Mouse (Mus musculus): ENCODE measurements at regions not wholly inside any gene's neighbourhood (a gene's known extent, or its start where the extent isn't known, plus 50 kb on each side); places are given as distances from the start of the nearest gene placed in this dataset.
"Not testable (repeated sequence)": the region's sequence is repeated elsewhere in the genome, so short reads cannot be mapped to it uniquely, and the experiment has no call there.

- Histone ChIP-seq H3K4me3 (replicated peaks; ENCODE audit: extremely low read depth, low read depth, low read length) (no peak overlapping the region), H3K4me1 (ENCODE audit: control insufficient read depth, insufficient read depth, low read length) (no peaks in the 10 kb centered on the region)
- TF ChIP-seq POLR2A (IDR thresholded peaks at IDR 0.05; ENCODE audit: borderline replicate concordance, extremely low read depth, low read depth, low read length) (no peak), CTCF (IDR thresholded peaks at IDR 0.05; ENCODE audit: insufficient read depth, low read length) (no peak)
- DNase-seq, result no peak
Observed at GRCm38 (mm10) chr6:70160442-70160841, 631.6 kb downstream of the Rpia start.

- not testable (repeated sequence) for DNase-seq; H3K4me1 ChIP-seq (ENCODE audit: control insufficient read depth, insufficient read depth, low read length); H3K4me3 ChIP-seq (replicated peaks; ENCODE audit: extremely low read depth, low read depth, low read length)
Observed at GRCm38 (mm10) chr6:70155771-70156170, 636.3 kb downstream of the Rpia start.

- not testable (repeated sequence) for H3K4me3 ChIP-seq (replicated peaks; ENCODE audit: extremely low read depth, low read depth, low read length); H3K4me1 ChIP-seq (ENCODE audit: control insufficient read depth, insufficient read depth, low read length); DNase-seq
- WGBS, result 72% methylated on average over 2 of the region's 2 CpGs
Observed at GRCm38 (mm10) chr6:70151098-70151838, 640.8 kb downstream of the Rpia start.

GRCm38 (mm10) chr6:70146986-70147385, 645.0 kb downstream of the Rpia start:
- no peak for TF ChIP-seq POLR2A (IDR thresholded peaks at IDR 0.05; ENCODE audit: borderline replicate concordance, extremely low read depth, low read depth, low read length)
- TF ChIP-seq CTCF (IDR thresholded peaks at IDR 0.05; ENCODE audit: insufficient read depth, low read length), result peak; percentile 14; the same call in 1 of the 2 replicates
- Histone ChIP-seq H3K4me1 (ENCODE audit: control insufficient read depth, insufficient read depth, low read length) (no peaks in the 10 kb centered on the region), H3K4me3 (replicated peaks; ENCODE audit: extremely low read depth, low read depth, low read length) (no peak overlapping the region)
- DNase-seq, result no peak

- not testable (repeated sequence) for DNase-seq; H3K4me1 ChIP-seq (ENCODE audit: control insufficient read depth, insufficient read depth, low read length); H3K4me3 ChIP-seq (replicated peaks; ENCODE audit: extremely low read depth, low read depth, low read length)
- 67% methylated on average over 4 of the region's 4 CpGs for WGBS
Observed at GRCm38 (mm10) chr6:70143341-70143740, 648.7 kb downstream of the Rpia start.

- Histone ChIP-seq H3K4me3 (replicated peaks; ENCODE audit: extremely low read depth, low read depth, low read length) (no peak overlapping the region), H3K4me1 (ENCODE audit: control insufficient read depth, insufficient read depth, low read length) (no peaks in the 10 kb centered on the region)
- DNase-seq, result no peak
- WGBS, result 50% methylated on average over 1 of the region's 1 CpGs
- no peak for TF ChIP-seq CTCF (IDR thresholded peaks at IDR 0.05; ENCODE audit: insufficient read depth, low read length)
- no peak for TF ChIP-seq POLR2A (IDR thresholded peaks at IDR 0.05; ENCODE audit: borderline replicate concordance, extremely low read depth, low read depth, low read length)
Observed at GRCm38 (mm10) chr6:70116811-70117210, 675.2 kb downstream of the Rpia start.

GRCm38 (mm10) chr6:70111892-70112291, 680.1 kb downstream of the Rpia start:
- Histone ChIP-seq H3K4me1 (ENCODE audit: control insufficient read depth, insufficient read depth, low read length) (no peaks in the 10 kb centered on the region), H3K4me3 (replicated peaks; ENCODE audit: extremely low read depth, low read depth, low read length) (no peak overlapping the region)
- DNase-seq, result no peak
- TF ChIP-seq POLR2A (IDR thresholded peaks at IDR 0.05; ENCODE audit: borderline replicate concordance, extremely low read depth, low read depth, low read length), result no peak
- no peak for TF ChIP-seq CTCF (IDR thresholded peaks at IDR 0.05; ENCODE audit: insufficient read depth, low read length)

GRCm38 (mm10) chr6:70109412-70109811, 682.6 kb downstream of the Rpia start:
- H3K4me3 ChIP-seq (replicated peaks; ENCODE audit: extremely low read depth, low read depth, low read length); H3K4me1 ChIP-seq (ENCODE audit: control insufficient read depth, insufficient read depth, low read length); DNase-seq: not testable (repeated sequence)

GRCm38 (mm10) chr6:70103781-70104180, 688.3 kb downstream of the Rpia start:
- Histone ChIP-seq H3K4me3 (replicated peaks; ENCODE audit: extremely low read depth, low read depth, low read length) (no peak overlapping the region), H3K4me1 (ENCODE audit: control insufficient read depth, insufficient read depth, low read length) (no peaks in the 10 kb centered on the region)
- no peak for DNase-seq
- WGBS, result 44% methylated on average over 4 of the region's 4 CpGs
- no peak for TF ChIP-seq CTCF (IDR thresholded peaks at IDR 0.05; ENCODE audit: insufficient read depth, low read length)
- no peak for TF ChIP-seq POLR2A (IDR thresholded peaks at IDR 0.05; ENCODE audit: borderline replicate concordance, extremely low read depth, low read depth, low read length)

- H3K4me1 ChIP-seq (ENCODE audit: control insufficient read depth, insufficient read depth, low read length); H3K4me3 ChIP-seq (replicated peaks; ENCODE audit: extremely low read depth, low read depth, low read length); DNase-seq: not testable (repeated sequence)
- WGBS, result 26% methylated on average over 1 of the region's 1 CpGs
Observed at GRCm38 (mm10) chr6:70103174-70103573, 688.9 kb downstream of the Rpia start.

- 88% methylated on average over 19 of the region's 19 CpGs for WGBS
- no peak for DNase-seq
- Histone ChIP-seq H3K4me1 (ENCODE audit: control insufficient read depth, insufficient read depth, low read length) (no peaks in the 10 kb centered on the region), H3K4me3 (replicated peaks; ENCODE audit: extremely low read depth, low read depth, low read length) (no peak overlapping the region)
- TF ChIP-seq POLR2A (IDR thresholded peaks at IDR 0.05; ENCODE audit: borderline replicate concordance, extremely low read depth, low read depth, low read length) (no peak), CTCF (IDR thresholded peaks at IDR 0.05; ENCODE audit: insufficient read depth, low read length) (no peak)
Observed at GRCm38 (mm10) chr6:70088041-70088440, 704.0 kb downstream of the Rpia start.
